Mouse (Mus musculus): ENCODE results near the gene Eya3.
"Not testable (repeated sequence)": the region's sequence is repeated elsewhere in the genome, so short reads cannot be mapped to it uniquely, and the experiment has no call there.

Gene Eya3

GRCm38 (mm10) chr4:132638461-132639190, at the start of gene Eya3:
Eya3 (plus strand) TSS chr4:132638987.
- peak; percentile 87 to 94 for DNase-seq (ENCODE audit: low spot score in 2 of 2)

- no peak for DNase-seq (ENCODE audit: low spot score in 2 of 2)
These were observed 48.1 kb upstream of the Eya3 start for GRCm38 (mm10) chr4:132590642-132591041.

DNA sequence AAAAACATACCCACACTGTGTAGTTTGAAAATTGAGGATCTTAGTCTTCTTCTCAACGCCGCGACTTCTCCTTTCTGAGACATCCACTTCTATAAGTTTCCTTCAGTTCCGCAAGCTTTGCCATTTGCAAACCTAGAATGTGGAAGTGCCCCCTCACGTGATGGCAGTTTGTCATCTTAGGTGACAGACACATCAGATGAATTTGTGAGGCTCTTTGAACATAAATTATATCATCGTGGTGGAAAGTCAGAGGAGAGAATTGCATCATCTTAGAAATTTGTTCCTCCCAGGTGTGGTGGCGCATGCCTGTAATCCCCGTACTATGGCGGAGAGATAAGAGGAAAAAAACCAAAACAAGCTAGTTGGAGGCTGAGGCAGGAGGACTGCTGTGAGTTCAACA, 45.8 kb upstream of the Eya3 start:
- DNase-seq (ENCODE audit: low spot score in 2 of 2) = peak in 1 of 2 experiments; percentile 12

GRCm38 (mm10) chr4:132594191-132594590, 44.6 kb upstream of the Eya3 start:
- no peak for DNase-seq (ENCODE audit: low spot score in 2 of 2)

DNA sequence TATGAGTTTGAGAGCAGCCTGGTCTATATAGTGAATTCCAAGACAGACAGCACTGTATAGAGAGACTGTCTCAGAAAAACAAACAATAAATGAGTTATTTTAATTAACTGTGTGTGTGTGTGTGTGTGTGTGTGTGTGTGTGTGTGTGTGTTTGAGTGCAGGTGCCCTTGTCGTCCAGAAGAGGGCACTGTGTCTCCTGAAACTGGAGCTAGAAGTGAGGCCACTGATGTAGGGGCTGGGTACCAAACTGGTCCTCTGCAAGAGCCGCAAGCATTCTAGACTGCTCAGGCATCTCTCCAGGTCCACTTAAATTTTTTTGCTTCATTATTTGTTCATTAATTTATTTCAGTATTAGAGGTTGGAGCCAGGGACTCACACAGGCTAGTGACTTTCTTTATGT, 39.9 kb upstream of the Eya3 start:
- no peak for DNase-seq (ENCODE audit: low spot score in 2 of 2)

GRCm38 (mm10) chr4:132599764-132600163, 39.0 kb upstream of the Eya3 start:
- DNase-seq (ENCODE audit: low spot score in 2 of 2) = no peak

GRCm38 (mm10) chr4:132600465-132600864, 38.3 kb upstream of the Eya3 start:
- DNase-seq (ENCODE audit: low spot score in 2 of 2) = no peak

- not testable (repeated sequence) for DNase-seq (ENCODE audit: low spot score in 2 of 2)
These were observed 37.5 kb upstream of the Eya3 start for GRCm38 (mm10) chr4:132601242-132601641.

- no peak for DNase-seq (ENCODE audit: low spot score in 2 of 2)
These were observed 35.3 kb upstream of the Eya3 start for GRCm38 (mm10) chr4:132603468-132603867.

DNA sequence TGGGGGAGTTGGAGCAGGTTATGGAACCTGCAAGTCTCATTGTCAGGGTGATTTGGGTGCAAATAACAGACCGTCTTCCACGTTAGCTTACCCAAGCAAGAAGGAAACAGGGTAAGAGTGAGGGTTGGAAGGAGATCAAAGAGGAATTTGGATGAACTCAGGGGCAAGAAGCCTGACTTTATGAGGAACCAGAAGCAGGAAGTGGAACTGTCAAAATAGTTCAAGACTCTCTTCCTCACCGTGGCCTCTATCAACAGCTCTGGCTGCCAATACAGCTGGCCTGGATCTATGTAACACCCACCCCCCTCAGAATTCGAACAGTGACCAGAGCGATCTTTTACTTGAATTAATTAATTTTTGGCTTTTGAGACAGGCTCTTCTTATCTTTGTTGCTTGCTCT, 33.0 kb upstream of the Eya3 start:
- no peak for DNase-seq (ENCODE audit: low spot score in 2 of 2)

DNA sequence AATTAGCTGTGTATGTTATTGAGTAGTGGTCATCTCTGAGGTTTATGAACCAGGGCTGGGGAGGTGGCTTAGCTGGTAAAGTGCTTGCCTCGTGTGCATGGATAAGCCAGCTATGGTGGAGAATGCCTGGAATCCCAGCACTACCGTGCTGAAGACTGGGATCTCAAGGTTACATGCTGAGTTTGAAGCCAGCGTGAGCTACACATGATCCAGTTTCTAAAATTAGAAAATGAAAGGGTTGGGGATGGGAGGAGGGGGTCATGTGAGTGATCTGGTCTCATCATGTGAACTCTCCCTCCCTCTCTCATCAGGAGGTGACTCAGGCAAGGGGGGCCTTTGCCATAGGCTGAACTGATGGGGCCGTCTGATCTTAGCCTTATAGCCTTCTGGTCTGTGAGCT, 30.6 kb upstream of the Eya3 start:
- DNase-seq (ENCODE audit: low spot score in 2 of 2) = no peak

DNA sequence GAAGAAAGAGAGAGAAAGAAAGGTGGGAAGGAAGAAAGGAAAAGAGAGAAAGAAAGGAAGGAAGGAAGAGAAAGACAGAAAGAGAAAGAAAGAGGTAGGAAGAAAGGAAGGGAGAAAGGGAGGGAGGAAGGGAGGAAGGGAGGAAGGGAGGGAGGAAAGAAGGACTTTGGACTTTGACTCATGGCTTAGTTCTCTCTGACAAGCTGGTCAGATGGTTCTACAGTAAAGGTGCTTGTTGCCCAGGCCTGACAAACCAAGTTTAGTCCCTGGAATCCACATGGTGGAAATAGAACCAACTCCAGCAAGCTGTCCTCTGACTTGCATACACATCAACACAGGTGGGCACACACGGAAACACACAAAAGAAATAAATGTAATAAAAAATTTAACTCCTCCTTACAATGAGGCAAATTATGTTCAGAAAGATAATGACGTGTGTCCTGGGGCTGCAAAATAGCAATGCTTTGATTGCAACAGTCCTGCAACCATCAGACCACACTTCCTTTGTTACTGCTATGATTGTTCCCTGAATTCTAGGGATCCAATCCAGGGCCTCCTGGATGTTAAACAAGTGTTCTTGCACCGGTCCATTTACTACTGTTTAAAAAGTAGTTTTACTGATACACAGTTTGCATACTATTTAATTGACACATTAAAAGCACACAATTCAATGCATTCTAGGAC, 28.3 kb upstream of the Eya3 start:
- DNase-seq (ENCODE audit: low spot score in 2 of 2) = no peak

- DNase-seq (ENCODE audit: low spot score in 2 of 2) = no peak
These were observed 27.5 kb upstream of the Eya3 start for GRCm38 (mm10) chr4:132611320-132611719.

DNA sequence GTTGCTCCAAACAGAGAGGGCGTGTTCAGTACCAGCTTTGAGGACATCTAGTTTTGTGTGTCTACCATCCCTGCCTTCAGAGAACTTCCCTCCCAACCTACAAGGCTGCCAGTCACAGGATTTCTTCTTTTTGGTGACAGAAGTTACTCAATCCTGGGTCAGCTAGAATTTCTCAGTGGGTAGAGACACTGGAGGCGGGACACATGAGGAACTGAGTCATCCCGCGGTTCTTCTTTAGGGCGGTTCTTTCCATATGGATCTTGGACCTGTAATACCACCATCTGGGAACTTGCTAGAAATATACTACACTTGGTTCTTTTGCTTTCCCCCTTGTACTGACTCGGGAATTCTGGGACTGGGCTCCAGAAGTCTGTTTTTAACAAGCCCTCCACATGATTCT, 20.9 kb upstream of the Eya3 start:
- no peak for DNase-seq (ENCODE audit: low spot score in 2 of 2)

DNA sequence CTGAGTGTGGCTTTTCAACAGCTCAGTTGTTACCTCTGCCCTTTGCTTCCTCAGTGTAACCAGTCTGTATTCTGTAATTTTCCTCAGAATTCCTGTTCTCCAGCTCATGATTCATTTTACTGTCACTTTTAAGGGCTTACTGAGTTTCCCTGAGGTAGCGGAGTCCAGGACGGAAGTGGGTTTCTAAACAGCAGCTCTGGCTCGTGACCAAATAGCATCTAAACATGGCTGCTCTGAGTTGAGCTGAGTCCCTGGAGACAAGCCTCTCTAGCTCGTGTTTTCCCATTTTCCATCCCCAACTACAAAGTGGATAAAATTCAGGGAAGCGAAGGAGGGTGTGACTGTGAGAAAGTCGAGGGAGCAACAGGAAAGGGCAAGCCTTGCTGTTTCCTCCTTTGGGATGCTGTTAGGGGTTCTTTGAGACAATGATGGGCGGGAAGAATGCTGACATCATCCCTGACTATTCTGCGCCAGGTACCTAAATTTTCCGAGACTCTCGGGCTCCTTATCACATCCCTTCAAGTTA, 19.9 kb upstream of the Eya3 start:
- DNase-seq (ENCODE audit: low spot score in 2 of 2) = no peak

DNA sequence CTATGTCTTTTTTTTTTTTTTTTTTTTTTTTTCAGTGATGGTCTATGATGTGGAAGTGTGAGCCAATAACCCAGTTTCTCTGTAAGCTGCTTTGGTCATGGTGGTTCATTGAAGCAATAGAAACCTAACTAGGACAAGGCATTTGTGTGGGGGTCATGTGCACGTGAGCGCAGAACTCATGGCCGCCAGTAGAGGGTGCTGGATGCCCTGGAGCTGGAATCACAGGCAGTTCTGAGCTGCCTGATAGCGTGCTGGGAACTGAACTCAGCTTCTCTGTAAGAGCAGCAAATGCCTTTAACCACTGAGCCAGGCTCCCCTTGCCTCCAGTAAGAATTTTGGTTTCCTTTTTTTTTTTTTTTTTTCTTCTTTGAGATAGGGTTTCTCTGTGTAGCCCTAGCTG, 18.7 kb upstream of the Eya3 start:
- DNase-seq (ENCODE audit: low spot score in 2 of 2) = no peak

GRCm38 (mm10) chr4:132621287-132622068, 17.3 kb upstream of the Eya3 start:
- DNase-seq (ENCODE audit: low spot score in 2 of 2) = no peak

GRCm38 (mm10) chr4:132624034-132624657, 14.6 kb upstream of the Eya3 start:
- no peak for DNase-seq (ENCODE audit: low spot score in 2 of 2)

DNA sequence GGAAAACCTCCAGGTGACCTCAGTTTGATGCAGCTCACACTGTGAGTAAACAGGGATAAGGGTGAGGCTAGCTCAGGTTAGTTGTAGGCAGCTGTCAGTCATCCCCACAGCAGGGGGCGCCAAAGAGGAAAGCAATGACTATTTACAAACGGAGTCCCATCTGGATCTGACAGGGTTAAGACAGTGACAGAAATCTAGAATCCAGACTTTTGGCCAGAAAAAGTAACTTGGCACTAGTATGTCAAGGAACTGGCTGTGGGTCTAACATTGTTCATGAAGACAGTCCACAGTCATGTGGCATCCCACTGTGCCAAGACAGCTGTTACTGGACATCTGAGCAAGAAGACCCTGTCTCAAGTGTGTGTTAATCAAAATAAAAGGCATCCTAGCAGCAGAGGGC, 10.0 kb upstream of the Eya3 start:
- no peak for DNase-seq (ENCODE audit: low spot score in 2 of 2)

DNA sequence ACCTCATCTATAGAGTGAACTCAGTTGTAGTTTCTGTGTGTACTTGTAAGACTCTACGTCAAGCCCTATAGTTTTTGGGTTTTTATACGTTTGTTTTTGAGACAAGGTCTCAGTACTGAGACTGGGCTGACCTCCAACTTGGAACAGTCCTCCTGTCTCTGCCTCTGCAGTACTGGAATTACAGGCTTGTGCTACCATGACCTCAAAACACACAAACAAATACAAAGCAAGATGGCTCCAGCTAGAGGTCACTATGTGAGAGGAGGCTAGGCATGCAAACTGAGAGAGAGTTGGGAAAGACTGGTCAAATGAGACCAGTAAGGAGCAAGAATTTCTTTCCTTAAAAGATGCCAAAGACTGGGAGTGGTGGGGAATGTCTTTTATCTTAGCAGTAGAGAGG, 2.8 kb upstream of the Eya3 start:
- no peak for DNase-seq (ENCODE audit: low spot score in 2 of 2)

GRCm38 (mm10) chr4:132636554-132636953, 2.2 kb upstream of the Eya3 start:
- no peak for DNase-seq (ENCODE audit: low spot score in 2 of 2)

- peak in 1 of 2 experiments; percentile 28 for DNase-seq (ENCODE audit: low spot score in 2 of 2)
These were observed 465 bp downstream of the Eya3 start for GRCm38 (mm10) chr4:132639191-132639713.
